Mouse (Mus musculus): ENCODE measurements around the gene Qrich1. TPM values are rescaled to one million over a fixed set of nuclear protein-coding genes. Genes with fewer than 3 reads are reported as not detected.
"Not testable (repeated sequence)": the region's sequence is repeated elsewhere in the genome, so short reads cannot be mapped to it uniquely, and the experiment has no call there.

Qrich1 gene
- polyA plus RNA-seq, 1 experiment from 2014 or later: 127 TPM

GRCm38 (mm10) chr9:108578545-108579343, 62.1 kb downstream of the Qrich1 start, which contains the start of gene Wdr6:
Wdr6 (minus strand) TSS chr9:108578739.
- ATAC-seq (ENCODE audit: low FRiP score, low read depth): peak; percentile 97
- Histone ChIP-seq H3K9me3 (no peaks in the 10 kb centered on the region), H3K4me1 (replicated peaks) (peaks cover 53% of the 10 kb centered on the region), H3K36me3 (peaks cover 17% of the 10 kb centered on the region), H3K9ac (peak within 1 kb of the TSS; percentile 82), H3K4me3 (peak within 1 kb of the TSS; percentile 80), H3K27ac (replicated peaks) (peak within 1 kb of the TSS; percentile 96), H3K4me2 (peak within 1 kb of the TSS; percentile 78), H3K27me3 (no peaks in the 10 kb centered on the region)
- 3% methylated on average over 51 of the region's 51 CpGs for WGBS

- H3K4me1 ChIP-seq (replicated peaks): peaks cover 47% of the 10 kb centered on the region
- ATAC-seq (ENCODE audit: low FRiP score, low read depth): no peak
Measured at GRCm38 (mm10) chr9:108579344-108579690, 62.7 kb downstream of the Qrich1 start.

GRCm38 (mm10) chr9:108587571-108588180, 71.1 kb downstream of the Qrich1 start:
- Histone ChIP-seq H3K4me3 (peak overlapping the region; percentile 20), H3K27me3 (no peaks in the 10 kb centered on the region), H3K9me3 (no peaks in the 10 kb centered on the region), H3K9ac (peak overlapping the region; percentile 29), H3K4me1 (replicated peaks) (peaks cover 39% of the 10 kb centered on the region), H3K36me3 (no peaks in the 10 kb centered on the region), H3K4me2 (peak overlapping the region; percentile 52), H3K27ac (replicated peaks) (peak overlapping the region; percentile 95)
- peak; percentile 99 for ATAC-seq (ENCODE audit: low FRiP score, low read depth)
- 2% methylated on average over 14 of the region's 14 CpGs for WGBS

More at GRCm38 (mm10) chr9:108579344-108579690, 62.7 kb downstream of the Qrich1 start:
- H3K27me3 ChIP-seq: no peaks in the 10 kb centered on the region
- peaks cover 12% of the 10 kb centered on the region for H3K36me3 ChIP-seq
- H3K4me3 ChIP-seq: peak overlapping the region; percentile 80
- peak overlapping the region; percentile 78 for H3K4me2 ChIP-seq
- no peaks in the 10 kb centered on the region for H3K9me3 ChIP-seq
- peak overlapping the region; percentile 96 for H3K27ac ChIP-seq (replicated peaks)
- 74% methylated on average over 5 of the region's 5 CpGs for WGBS
- H3K9ac ChIP-seq: peak overlapping the region; percentile 82; the same call in 1 of the 2 replicates

GRCm38 (mm10) chr9:108589229-108589628, 72.6 kb downstream of the Qrich1 start:
- Histone ChIP-seq H3K4me2 (no peak overlapping the region), H3K4me1 (replicated peaks) (peaks cover 39% of the 10 kb centered on the region), H3K4me3 (no peak overlapping the region), H3K27me3 (no peaks in the 10 kb centered on the region), H3K36me3 (no peaks in the 10 kb centered on the region), H3K9me3 (no peaks in the 10 kb centered on the region), H3K27ac (replicated peaks) (peak overlapping the region; percentile 95), H3K9ac (no peak overlapping the region)
- no peak for ATAC-seq (ENCODE audit: low FRiP score, low read depth)
- WGBS: 71% methylated on average over 5 of the region's 5 CpGs

GRCm38 (mm10) chr9:108591462-108591861, 74.9 kb downstream of the Qrich1 start:
- Histone ChIP-seq H3K4me3 (no peak overlapping the region), H3K4me2 (no peak overlapping the region), H3K36me3 (no peaks in the 10 kb centered on the region), H3K9me3 (no peaks in the 10 kb centered on the region), H3K4me1 (replicated peaks) (peaks cover 40% of the 10 kb centered on the region), H3K27ac (replicated peaks) (no peak overlapping the region), H3K27me3 (no peaks in the 10 kb centered on the region), H3K9ac (no peak overlapping the region)
- 69% methylated on average over 4 of the region's 4 CpGs for WGBS
- ATAC-seq (ENCODE audit: low FRiP score, low read depth): no peak

- no peaks in the 10 kb centered on the region for H3K36me3 ChIP-seq
- H3K9ac ChIP-seq: no peak overlapping the region
- no peak overlapping the region for H3K4me3 ChIP-seq
- WGBS: 85% methylated on average over 3 of the region's 3 CpGs
- peaks cover 19% of the 10 kb centered on the region for H3K4me1 ChIP-seq (replicated peaks)
- no peaks in the 10 kb centered on the region for H3K9me3 ChIP-seq
- no peak overlapping the region for H3K27ac ChIP-seq (replicated peaks)
- no peaks in the 10 kb centered on the region for H3K27me3 ChIP-seq
- no peak for ATAC-seq (ENCODE audit: low FRiP score, low read depth)
- H3K4me2 ChIP-seq: no peak overlapping the region
Measured at GRCm38 (mm10) chr9:108594354-108594753, 77.7 kb downstream of the Qrich1 start.

- H3K9ac ChIP-seq: peak within 1 kb of the TSS; percentile 68
- peak; percentile 89 for ATAC-seq (ENCODE audit: low FRiP score, low read depth)
Measured at GRCm38 (mm10) chr9:108596998-108597764, 80.6 kb downstream of the Qrich1 start, which contains the start of gene P4htm. P4htm (minus strand) TSS chr9:108597667.

GRCm38 (mm10) chr9:108599021-108599566, 82.5 kb downstream of the Qrich1 start:
- Histone ChIP-seq H3K4me3 (no peak overlapping the region), H3K9ac (no peak overlapping the region), H3K27ac (replicated peaks) (no peak overlapping the region), H3K9me3 (no peaks in the 10 kb centered on the region), H3K36me3 (peaks cover 12% of the 10 kb centered on the region), H3K4me2 (no peak overlapping the region), H3K27me3 (no peaks in the 10 kb centered on the region), H3K4me1 (replicated peaks) (peaks cover 15% of the 10 kb centered on the region)
- ATAC-seq (ENCODE audit: low FRiP score, low read depth): no peak
- 79% methylated on average over 4 of the region's 4 CpGs for WGBS

More at GRCm38 (mm10) chr9:108596998-108597764, 80.6 kb downstream of the Qrich1 start, which contains the start of gene P4htm:
- H3K27ac ChIP-seq (replicated peaks): peak within 1 kb of the TSS; percentile 82
- H3K27me3 ChIP-seq: no peaks in the 10 kb centered on the region
- no peaks in the 10 kb centered on the region for H3K9me3 ChIP-seq
- H3K4me2 ChIP-seq: peak within 1 kb of the TSS; percentile 89
- peaks cover 15% of the 10 kb centered on the region for H3K4me1 ChIP-seq (replicated peaks)
- peak within 1 kb of the TSS; percentile 68 for H3K4me3 ChIP-seq
- 1% methylated on average over 67 of the region's 69 CpGs for WGBS
- no peaks in the 10 kb centered on the region for H3K36me3 ChIP-seq

- Histone ChIP-seq H3K4me3 (no peak overlapping the region), H3K9me3 (no peaks in the 10 kb centered on the region), H3K4me2 (no peak overlapping the region), H3K36me3 (peaks cover 16% of the 10 kb centered on the region), H3K27me3 (no peaks in the 10 kb centered on the region), H3K4me1 (replicated peaks) (peaks cover 15% of the 10 kb centered on the region), H3K9ac (no peak overlapping the region), H3K27ac (replicated peaks) (no peak overlapping the region)
- 67% methylated on average over 2 of the region's 2 CpGs for WGBS
- ATAC-seq (ENCODE audit: low FRiP score, low read depth): no peak
Measured at GRCm38 (mm10) chr9:108600011-108600410, 83.4 kb downstream of the Qrich1 start.

- no peaks in the 10 kb centered on the region for H3K27me3 ChIP-seq
- H3K36me3 ChIP-seq: peaks cover 33% of the 10 kb centered on the region
- H3K9me3 ChIP-seq: no peaks in the 10 kb centered on the region
- no peak overlapping the region for H3K4me2 ChIP-seq
- no peak overlapping the region for H3K27ac ChIP-seq (replicated peaks)
- 93% methylated on average over 4 of the region's 4 CpGs for WGBS
- no peak overlapping the region for H3K4me3 ChIP-seq
- no peak overlapping the region for H3K9ac ChIP-seq
- H3K4me1 ChIP-seq (replicated peaks): peaks cover 4% of the 10 kb centered on the region; the same call in 1 of the 2 replicates
- no peak for ATAC-seq (ENCODE audit: low FRiP score, low read depth)
Measured at GRCm38 (mm10) chr9:108601986-108602385, 85.4 kb downstream of the Qrich1 start.

GRCm38 (mm10) chr9:108607929-108608328, 91.3 kb downstream of the Qrich1 start:
- ATAC-seq (ENCODE audit: low FRiP score, low read depth); H3K4me3 ChIP-seq; H3K27ac ChIP-seq (replicated peaks); H3K4me2 ChIP-seq; H3K9me3 ChIP-seq; H3K4me1 ChIP-seq (replicated peaks); H3K27me3 ChIP-seq; H3K9ac ChIP-seq: not testable (repeated sequence)
- H3K36me3 ChIP-seq: peaks cover 87% of the 10 kb centered on the region
- WGBS: 91% methylated on average over 5 of the region's 5 CpGs
